Mouse (Mus musculus): ENCODE data around the gene Prorsd1.
"Not testable (repeated sequence)": the region's sequence is repeated elsewhere in the genome, so short reads cannot be mapped to it uniquely, and the experiment has no call there.

DNA sequence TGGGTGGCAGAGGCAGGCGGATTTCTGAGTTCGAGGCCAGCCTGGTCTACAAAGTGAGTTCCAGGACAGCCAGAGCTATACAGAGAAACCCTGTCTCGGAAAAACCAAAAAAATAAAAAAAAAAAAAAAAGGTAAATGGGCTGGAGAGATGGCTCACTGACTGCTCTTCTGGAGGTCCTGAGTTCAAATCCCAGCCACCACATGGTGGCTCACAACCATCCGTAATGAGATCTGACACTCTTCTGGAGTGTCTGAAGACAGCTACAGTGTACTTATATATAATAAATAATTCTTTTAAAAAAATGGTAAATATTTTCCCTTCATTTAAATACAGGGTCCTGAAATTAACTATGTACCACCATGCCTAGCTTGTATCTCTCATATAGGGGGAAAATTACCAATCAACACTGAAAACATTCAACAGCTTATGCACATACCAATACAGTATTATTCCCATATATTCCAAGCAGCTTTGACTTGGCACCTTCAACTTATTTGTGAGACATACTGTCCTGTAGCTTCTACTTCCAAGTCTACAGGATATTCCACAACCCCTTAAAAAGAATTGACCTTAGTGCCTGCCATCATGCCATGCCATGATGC lies 30.4 kb upstream of the Prorsd1 start:
- TF ChIP-seq GATA1, TAL1 (IDR thresholded peaks at IDR 0.05; ENCODE audit: low read length): not testable (repeated sequence)

Data from erythroblast, embryonic 14.5 days (primary cell).